Mouse (Mus musculus) CD4-positive helper T cell, adult 2 months (primary cell): Measurements from ENCODE around the gene Slc4a2.
"Not testable (repeated sequence)": the region's sequence is repeated elsewhere in the genome, so short reads cannot be mapped to it uniquely, and the experiment has no call there.

Experiments
- DNase-seq: peaks from one replicate; pipeline ENCODE4 v3.0.0-alpha.2; 2012; ENCODE audit warnings: low read depth, missing footprints, low spot score

The Slc4a2 gene

GRCm38 (mm10) chr5:24394165-24394894 lies 29.3 kb upstream of the Slc4a2 start:
- DNase-seq, result peak; percentile 95

- DNase-seq, result not testable (repeated sequence)
Measured at GRCm38 (mm10) chr5:24396254-24396653, 27.4 kb upstream of the Slc4a2 start.

GRCm38 (mm10) chr5:24399686-24400085 lies 24.0 kb upstream of the Slc4a2 start:
- no peak for DNase-seq

GRCm38 (mm10) chr5:24400362-24400761 lies 23.3 kb upstream of the Slc4a2 start:
- DNase-seq, result no peak

GRCm38 (mm10) chr5:24400911-24401605 lies 22.6 kb upstream of the Slc4a2 start:
- no peak for DNase-seq

- DNase-seq, result no peak
Measured at GRCm38 (mm10) chr5:24401969-24402368, 21.7 kb upstream of the Slc4a2 start.

- no peak for DNase-seq
Measured at GRCm38 (mm10) chr5:24404594-24405360, 18.9 kb upstream of the Slc4a2 start.

GRCm38 (mm10) chr5:24405389-24405876 lies 18.2 kb upstream of the Slc4a2 start:
- DNase-seq, result no peak

- DNase-seq, result no peak
Measured at GRCm38 (mm10) chr5:24408651-24409050, 15.0 kb upstream of the Slc4a2 start.

- no peak for DNase-seq
Measured at GRCm38 (mm10) chr5:24409466-24409865, 14.2 kb upstream of the Slc4a2 start.

GRCm38 (mm10) chr5:24412063-24412462 lies 11.6 kb upstream of the Slc4a2 start:
- no peak for DNase-seq

GRCm38 (mm10) chr5:24413042-24413693 lies 10.5 kb upstream of the Slc4a2 start, which contains the start of gene Asic3:
Asic3 (plus strand) TSS chr5:24413392.
- no peak for DNase-seq

- no peak for DNase-seq
Measured at GRCm38 (mm10) chr5:24413938-24414337, 9.7 kb upstream of the Slc4a2 start.

- DNase-seq, result peak; percentile 78
Measured at GRCm38 (mm10) chr5:24416222-24416736, 7.4 kb upstream of the Slc4a2 start.

- no peak for DNase-seq
Measured at GRCm38 (mm10) chr5:24417587-24417986, 6.0 kb upstream of the Slc4a2 start.

- DNase-seq, result no peak
Measured at GRCm38 (mm10) chr5:24420381-24420780, 3.3 kb upstream of the Slc4a2 start.

GRCm38 (mm10) chr5:24424004-24424781 lies 556 bp downstream of the Slc4a2 start:
- DNase-seq, result no peak

GRCm38 (mm10) chr5:24424861-24425411 lies 1.3 kb downstream of the Slc4a2 start:
- peak; percentile 95 for DNase-seq

- no peak for DNase-seq
Measured at GRCm38 (mm10) chr5:24425421-24426036, 1.9 kb downstream of the Slc4a2 start.

GRCm38 (mm10) chr5:24426037-24426432 lies 2.4 kb downstream of the Slc4a2 start:
- no peak for DNase-seq
